18 mouse cellular contexts compared by ENCODE assay signal in the genomic region with DNA sequence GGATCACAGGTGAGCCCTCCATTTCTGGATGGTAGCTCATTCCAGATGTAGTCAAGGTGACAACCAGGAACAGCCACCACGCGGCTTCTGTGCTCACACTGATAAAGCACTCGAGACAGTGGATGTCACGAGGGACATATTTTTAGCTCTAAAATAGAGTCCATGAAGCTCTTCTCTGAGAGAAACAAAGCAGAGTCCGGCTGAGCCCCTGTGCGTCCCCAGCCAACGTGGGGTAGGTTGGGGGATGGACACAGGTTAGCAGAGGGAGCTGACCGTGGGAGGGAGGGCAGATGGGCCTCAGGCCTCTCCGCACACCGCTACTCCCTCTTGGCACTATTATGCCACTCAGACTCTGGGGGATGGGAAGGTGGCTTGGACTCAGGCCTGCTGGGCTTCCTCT.
DNase-seq lines count a peak whose midpoint lies in the region; ATAC-seq lines count a peak whose summit lies in the region.
"Had no signal": no experiment of that assay in that cellular context is flagged by ENCODE, and none has a peak within 500 bp of the region (broad histone marks: within the 10 kb centered on the region; RNA-seq: fewer than 3 reads in every experiment).

No protein-coding gene starts in this region.

- H3K4me3 ChIP-seq in heart, embryonic 10.5 days = no peak overlapping the region
- no peak overlapping the region for H3K4me3 ChIP-seq in heart, embryonic 15.5 days
- H3K4me3 ChIP-seq in hindbrain, embryonic 12.5 days = no peak overlapping the region
- H3K4me3 ChIP-seq: embryonic facial prominence, embryonic 12.5 days; forebrain, embryonic 12.5 days; hindbrain, embryonic 15.5 days had no signal

- DNase-seq in heart, adult 18-20 months = peak; percentile 37 to 40
- DNase-seq in heart, postnatal 25 days (ENCODE audit: low spot score) = no peak
- DNase-seq in heart, embryonic 10.5 days (ENCODE audit: low spot score) = no peak
- DNase-seq in heart, postnatal 4 days = peak; percentile 24
- DNase-seq: adrenal gland, postnatal 14 days; cerebellum, adult 11-12 months; cerebellum, adult 9-10 months; cerebellum, postnatal 25 days; gastrocnemius, postnatal 10 days; kidney, adult 2 months had no signal

- no peaks in the 10 kb centered on the region for H3K9me3 ChIP-seq in heart, embryonic 10.5 days
- no peaks in the 10 kb centered on the region for H3K9me3 ChIP-seq in heart, embryonic 15.5 days (replicated peaks)
- H3K9me3 ChIP-seq in hindbrain, embryonic 12.5 days (replicated peaks) = 0 out of 2 replicates have a peak, but pooled peaks cover 3% of the 10 kb centered on the region
- H3K9me3 ChIP-seq: embryonic facial prominence, embryonic 12.5 days; hindbrain, embryonic 15.5 days had no signal

- no peak overlapping the region for H3K9ac ChIP-seq in heart, embryonic 15.5 days
- no peak overlapping the region for H3K9ac ChIP-seq in hindbrain, embryonic 12.5 days
- H3K9ac ChIP-seq: embryonic facial prominence, embryonic 12.5 days; forebrain, embryonic 12.5 days; hindbrain, embryonic 15.5 days had no signal

- 0 out of 2 replicates have a peak, but pooled peaks cover 1% of the 10 kb centered on the region for H3K27me3 ChIP-seq in heart, embryonic 10.5 days (ENCODE audit: insufficient read depth, poor library complexity, severe bottlenecking)
- no peaks in the 10 kb centered on the region for H3K27me3 ChIP-seq in heart, embryonic 15.5 days
- no peaks in the 10 kb centered on the region for H3K27me3 ChIP-seq in hindbrain, embryonic 12.5 days
- H3K27me3 ChIP-seq: embryonic facial prominence, embryonic 12.5 days; forebrain, embryonic 12.5 days; hindbrain, embryonic 15.5 days had no signal

- H3K27ac ChIP-seq in heart, embryonic 10.5 days = 0 out of 2 replicates have a peak overlapping the region, but pooled peaks have one; percentile 7
- peak overlapping the region; percentile 62 for H3K27ac ChIP-seq in heart, embryonic 15.5 days
- H3K27ac ChIP-seq in hindbrain, embryonic 12.5 days = no peak overlapping the region
- H3K27ac ChIP-seq: embryonic facial prominence, embryonic 12.5 days; forebrain, embryonic 12.5 days; hindbrain, embryonic 15.5 days had no signal

- no peaks in the 10 kb centered on the region for H3K36me3 ChIP-seq in heart, embryonic 10.5 days
- no peaks in the 10 kb centered on the region for H3K36me3 ChIP-seq in heart, embryonic 15.5 days
- no peaks in the 10 kb centered on the region for H3K36me3 ChIP-seq in hindbrain, embryonic 12.5 days
- H3K36me3 ChIP-seq: embryonic facial prominence, embryonic 12.5 days; forebrain, embryonic 12.5 days; hindbrain, embryonic 15.5 days had no signal

- peaks cover 7% of the 10 kb centered on the region for H3K4me1 ChIP-seq in heart, embryonic 10.5 days
- H3K4me1 ChIP-seq in heart, embryonic 15.5 days (replicated peaks) = peaks cover 16% of the 10 kb centered on the region
- no peaks in the 10 kb centered on the region for H3K4me1 ChIP-seq in hindbrain, embryonic 12.5 days
- H3K4me1 ChIP-seq: embryonic facial prominence, embryonic 12.5 days; forebrain, embryonic 12.5 days; hindbrain, embryonic 15.5 days had no signal

- 64% methylated on average over 10 of the region's 10 CpGs for WGBS in heart, embryonic 10.5 days
- WGBS in heart, embryonic 15.5 days = 46% methylated on average over 10 of the region's 10 CpGs
- WGBS in hindbrain, embryonic 12.5 days = 81% methylated on average over 10 of the region's 10 CpGs

- intact Hi-C loops in heart, postnatal 25 days (cut with DNase I) = no loop called here

- ATAC-seq in heart, embryonic 15.5 days (replicated peaks; ENCODE audit: insufficient number of reproducible peaks, insufficient read depth, low FRiP score, low read depth) = no peak
- ATAC-seq in monocyte, adult 5-6 weeks (replicated peaks; ENCODE audit: insufficient number of reproducible peaks, low FRiP score, low TSS enrichment, poor library complexity, severe bottlenecking) = no peak
- ATAC-seq in hindbrain, embryonic 12.5 days (ENCODE audit: low FRiP score) = no peak
- ATAC-seq: forebrain, embryonic 16.5 days; intestine, embryonic 16.5 days had no signal

- 0 out of 2 replicates have a peak overlapping the region, but pooled peaks have one; percentile 8 for H3K4me2 ChIP-seq in heart, embryonic 15.5 days
- no peak overlapping the region for H3K4me2 ChIP-seq in hindbrain, embryonic 12.5 days (replicated peaks)
- H3K4me2 ChIP-seq: embryonic facial prominence, embryonic 12.5 days; forebrain, embryonic 12.5 days; hindbrain, embryonic 15.5 days had no signal

Comparison
In these comparisons a context has a peak if more than half of its experiments do, and no peak if none do; other contexts are left out.
1. DNase-seq: peak in heart, adult 18-20 months (2 of 2) and heart, postnatal 4 days (single experiment); none in heart, postnatal 25 days (single experiment) and heart, embryonic 10.5 days (single experiment).